Mouse (Mus musculus): Measurements from ENCODE around the gene Olfr1284. TPM values are rescaled to one million over a fixed set of nuclear protein-coding genes. Genes with fewer than 3 reads are reported as not detected.
"Not testable (repeated sequence)": the region's sequence is repeated elsewhere in the genome, so short reads cannot be mapped to it uniquely, and the experiment has no call there.

Gene Olfr1284
- not detected in 2 replicates for polyA plus RNA-seq (2016; fragmentation: Nextera tagmentation; extraction: Ambion mirVana)

DNA sequence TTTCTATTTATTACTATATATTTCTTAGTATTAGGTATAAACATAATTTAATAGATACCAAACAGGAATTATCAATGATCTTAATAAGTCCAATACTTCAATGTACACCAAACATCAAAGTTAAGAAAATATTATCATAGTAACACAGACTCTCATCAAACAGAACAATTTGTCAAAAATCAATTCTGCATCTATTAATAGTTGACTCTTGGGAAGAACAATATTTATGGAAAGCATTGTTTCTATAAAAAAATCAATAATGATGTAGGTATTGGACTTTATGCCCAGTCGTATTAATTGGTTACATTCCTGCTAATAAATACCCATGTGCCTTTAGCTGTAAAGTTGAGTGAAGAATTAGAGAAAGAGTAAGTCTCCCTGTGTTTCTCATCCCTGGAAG, at the start of gene Olfr1284:
TSS of gene Olfr1284 (plus strand) at position 301 of the 400 bp plus-strand sequence.
- Histone ChIP-seq H3K4me3 (replicated peaks) (no peak within 1 kb of the TSS), H3K4me1 (no peaks in the 10 kb centered on the region), H3K36me3 (replicated peaks) (no peaks in the 10 kb centered on the region), H3K4me2 (no peak within 1 kb of the TSS), H3K27ac (no peak within 1 kb of the TSS), H3K9ac (no peak within 1 kb of the TSS), H3K27me3 (no peaks in the 10 kb centered on the region), H3K9me3 (no peaks in the 10 kb centered on the region)
- 94% methylated on average over 1 of the region's 1 CpGs for WGBS
- ATAC-seq (ENCODE audit: low FRiP score), result no peak

GRCm38 (mm10) chr2:111326220-111326619, 49.1 kb upstream of the Olfr1284 start, which contains the start of gene Olfr1281:
Gene Olfr1281 (plus strand): TSS chr2:111326520.
- Histone ChIP-seq H3K4me3 (replicated peaks) (no peak within 1 kb of the TSS), H3K4me2 (no peak within 1 kb of the TSS), H3K9ac (no peak within 1 kb of the TSS), H3K27ac (no peak within 1 kb of the TSS), H3K27me3 (no peaks in the 10 kb centered on the region), H3K36me3 (replicated peaks) (no peaks in the 10 kb centered on the region), H3K4me1 (no peaks in the 10 kb centered on the region), H3K9me3 (no peaks in the 10 kb centered on the region)
- no peak for ATAC-seq (ENCODE audit: low FRiP score)
- 87% methylated on average over 2 of the region's 2 CpGs for WGBS

DNA sequence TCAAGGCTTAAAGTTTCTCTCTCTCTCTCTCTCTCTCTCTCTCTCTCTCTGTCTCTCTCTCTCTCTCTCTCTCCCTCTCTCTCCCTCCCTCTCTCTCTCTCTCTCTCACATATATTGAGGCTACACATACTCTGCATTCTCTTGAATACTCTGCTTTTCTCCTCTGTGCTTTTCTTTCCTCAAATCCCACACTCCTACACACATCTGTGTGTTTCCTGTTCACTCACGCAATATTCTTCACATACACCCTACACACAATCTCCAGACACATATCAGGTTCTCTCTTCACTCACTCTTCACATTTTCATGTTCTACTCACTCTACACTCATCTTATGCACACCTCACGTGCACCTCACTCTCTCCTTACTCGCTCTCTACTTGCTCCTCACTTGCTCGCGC, 41.6 kb upstream of the Olfr1284 start:
- not testable (repeated sequence) for H3K9me3 ChIP-seq; H3K36me3 ChIP-seq (replicated peaks); ATAC-seq (ENCODE audit: low FRiP score); H3K9ac ChIP-seq; H3K4me3 ChIP-seq (replicated peaks); H3K4me1 ChIP-seq; H3K27ac ChIP-seq; H3K27me3 ChIP-seq; H3K4me2 ChIP-seq
- 89% methylated on average over 5 of the region's 5 CpGs for WGBS

DNA sequence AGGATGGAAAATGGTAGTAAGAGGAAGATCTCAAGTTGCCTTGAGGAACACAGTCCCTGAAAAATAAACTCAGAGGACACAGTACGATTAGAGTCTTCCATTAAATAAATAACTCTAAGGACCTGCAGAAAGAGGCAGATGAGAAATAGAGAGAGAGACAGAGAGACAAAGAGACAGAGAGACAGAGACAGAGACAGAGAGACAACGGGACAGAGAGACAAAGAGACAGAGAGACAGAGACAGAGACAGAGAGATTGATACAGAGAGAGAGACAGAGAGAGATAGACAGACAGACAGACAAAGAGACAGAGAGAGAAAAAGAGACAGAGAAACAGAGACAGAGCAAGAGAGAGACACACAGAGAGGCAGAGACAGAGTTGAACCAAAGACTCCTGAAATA, 39.3 kb upstream of the Olfr1284 start, which contains the start of gene Olfr1282:
TSS of gene Olfr1282 (minus strand) at position 101 of the 400 bp plus-strand sequence.
- no peaks in the 10 kb centered on the region for H3K36me3 ChIP-seq (replicated peaks)

GRCm38 (mm10) chr2:111366490-111366889, 8.8 kb upstream of the Olfr1284 start, which contains the start of gene Olfr1283:
Gene Olfr1283 (plus strand): TSS chr2:111366790.
- no peak for ATAC-seq (ENCODE audit: low FRiP score)
- Histone ChIP-seq H3K36me3 (replicated peaks) (no peaks in the 10 kb centered on the region), H3K27ac (no peak within 1 kb of the TSS), H3K4me3 (replicated peaks) (no peak within 1 kb of the TSS), H3K4me2 (no peak within 1 kb of the TSS), H3K9me3 (no peaks in the 10 kb centered on the region), H3K9ac (no peak within 1 kb of the TSS), H3K4me1 (no peaks in the 10 kb centered on the region), H3K27me3 (no peaks in the 10 kb centered on the region)
- WGBS, result 77% methylated on average over 2 of the region's 2 CpGs

More for the DNA sequence above, 39.3 kb upstream of the Olfr1284 start, which contains the start of gene Olfr1282:
- Histone ChIP-seq H3K4me2 (no peak within 1 kb of the TSS), H3K27me3 (no peaks in the 10 kb centered on the region), H3K4me1 (no peaks in the 10 kb centered on the region), H3K4me3 (replicated peaks) (no peak within 1 kb of the TSS), H3K9ac (no peak within 1 kb of the TSS), H3K27ac (no peak within 1 kb of the TSS), H3K9me3 (no peaks in the 10 kb centered on the region)
- ATAC-seq (ENCODE audit: low FRiP score), result no peak
- WGBS, result 78% methylated on average over 2 of the region's 2 CpGs

DNA sequence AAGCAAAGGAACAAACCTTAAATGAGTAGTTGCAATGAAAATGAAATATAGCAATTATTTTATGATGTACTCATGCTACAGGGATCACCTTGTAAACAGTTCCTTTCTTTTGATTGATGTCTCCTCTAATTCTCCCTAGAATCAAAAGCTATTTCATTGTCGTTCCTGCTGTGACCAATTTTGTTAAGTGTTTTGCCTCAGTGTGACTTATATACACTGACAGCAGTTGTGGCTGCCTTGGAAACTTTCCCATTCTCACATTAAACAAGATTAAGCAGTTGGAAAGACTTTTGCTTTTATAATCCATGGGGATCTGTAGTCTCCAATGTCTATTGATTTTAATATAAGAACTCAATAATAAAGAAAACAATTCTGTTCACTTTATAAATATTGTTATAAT, 47.6 kb downstream of the Olfr1284 start, which contains the start of gene Olfr1286:
TSS of gene Olfr1286 (minus strand) at position 185 of the 400 bp plus-strand sequence.
- Histone ChIP-seq H3K27ac (no peak within 1 kb of the TSS), H3K4me3 (replicated peaks) (no peak within 1 kb of the TSS), H3K9ac (no peak within 1 kb of the TSS), H3K27me3 (no peaks in the 10 kb centered on the region), H3K4me2 (no peak within 1 kb of the TSS), H3K9me3 (no peaks in the 10 kb centered on the region), H3K4me1 (no peaks in the 10 kb centered on the region), H3K36me3 (replicated peaks) (no peaks in the 10 kb centered on the region)
- WGBS, result 73% methylated on average over 1 of the region's 1 CpGs
- no peak for ATAC-seq (ENCODE audit: low FRiP score)

Other genes starting within 250 kb of the Olfr1284 start
- not detected in 2 replicates for gene Gm15130, start 222.6 kb upstream of the Olfr1284 start, polyA plus RNA-seq (2016; fragmentation: Nextera tagmentation; extraction: Ambion mirVana)
- gene 4930430A15Rik, start 145.9 kb upstream of the Olfr1284 start, polyA plus RNA-seq (2016; fragmentation: Nextera tagmentation; extraction: Ambion mirVana), result not detected in 2 replicates
- gene Olfr1275, start 140.2 kb upstream of the Olfr1284 start, polyA plus RNA-seq (2016; fragmentation: Nextera tagmentation; extraction: Ambion mirVana), result not detected in 2 replicates
- gene Olfr1276, start 121.0 kb upstream of the Olfr1284 start, polyA plus RNA-seq (2016; fragmentation: Nextera tagmentation; extraction: Ambion mirVana), result not detected in 2 replicates
- gene Olfr1277, start 101.4 kb upstream of the Olfr1284 start, polyA plus RNA-seq (2016; fragmentation: Nextera tagmentation; extraction: Ambion mirVana), result not detected in 2 replicates
- not detected in 2 replicates for gene Olfr1278, start 85.4 kb upstream of the Olfr1284 start, polyA plus RNA-seq (2016; fragmentation: Nextera tagmentation; extraction: Ambion mirVana)
- not detected in 2 replicates for gene Olfr1279, start 74.9 kb upstream of the Olfr1284 start, polyA plus RNA-seq (2016; fragmentation: Nextera tagmentation; extraction: Ambion mirVana)
- gene Olfr1280, start 61.5 kb upstream of the Olfr1284 start, polyA plus RNA-seq (2016; fragmentation: Nextera tagmentation; extraction: Ambion mirVana), result not detected in 2 replicates
- not detected in 2 replicates for gene Olfr1281, start 49.0 kb upstream of the Olfr1284 start, polyA plus RNA-seq (2016; fragmentation: Nextera tagmentation; extraction: Ambion mirVana)
- not detected in 2 replicates for gene Olfr1282, start 39.4 kb upstream of the Olfr1284 start, polyA plus RNA-seq (2016; fragmentation: Nextera tagmentation; extraction: Ambion mirVana)
- not detected in 2 replicates for gene Olfr1283, start 8.7 kb upstream of the Olfr1284 start, polyA plus RNA-seq (2016; fragmentation: Nextera tagmentation; extraction: Ambion mirVana)
- gene Olfr1286, start 47.6 kb downstream of the Olfr1284 start, polyA plus RNA-seq (2016; fragmentation: Nextera tagmentation; extraction: Ambion mirVana), result not detected in 2 replicates
- gene Olfr1287, start 73.6 kb downstream of the Olfr1284 start, polyA plus RNA-seq (2016; fragmentation: Nextera tagmentation; extraction: Ambion mirVana), result not detected in 2 replicates
- gene Olfr1288, start 98.6 kb downstream of the Olfr1284 start, polyA plus RNA-seq (2016; fragmentation: Nextera tagmentation; extraction: Ambion mirVana), result not detected in 2 replicates
- not detected in 2 replicates for gene Olfr1289, start 105.3 kb downstream of the Olfr1284 start, polyA plus RNA-seq (2016; fragmentation: Nextera tagmentation; extraction: Ambion mirVana)
- not detected in 2 replicates for gene Olfr1290, start 118.3 kb downstream of the Olfr1284 start, polyA plus RNA-seq (2016; fragmentation: Nextera tagmentation; extraction: Ambion mirVana)
- not detected in 2 replicates for gene Olfr1291-ps1, start 121.7 kb downstream of the Olfr1284 start, polyA plus RNA-seq (2016; fragmentation: Nextera tagmentation; extraction: Ambion mirVana)
- not detected in 2 replicates for gene Olfr1293-ps, start 149.7 kb downstream of the Olfr1284 start, polyA plus RNA-seq (2016; fragmentation: Nextera tagmentation; extraction: Ambion mirVana)
- gene Olfr1294, start 164.8 kb downstream of the Olfr1284 start, polyA plus RNA-seq (2016; fragmentation: Nextera tagmentation; extraction: Ambion mirVana), result not detected in 2 replicates
- not detected in 2 replicates for gene Olfr1295, start 194.2 kb downstream of the Olfr1284 start, polyA plus RNA-seq (2016; fragmentation: Nextera tagmentation; extraction: Ambion mirVana)